Comparison of ENCODE assay signal across 23 mouse cellular contexts in the genomic region with DNA sequence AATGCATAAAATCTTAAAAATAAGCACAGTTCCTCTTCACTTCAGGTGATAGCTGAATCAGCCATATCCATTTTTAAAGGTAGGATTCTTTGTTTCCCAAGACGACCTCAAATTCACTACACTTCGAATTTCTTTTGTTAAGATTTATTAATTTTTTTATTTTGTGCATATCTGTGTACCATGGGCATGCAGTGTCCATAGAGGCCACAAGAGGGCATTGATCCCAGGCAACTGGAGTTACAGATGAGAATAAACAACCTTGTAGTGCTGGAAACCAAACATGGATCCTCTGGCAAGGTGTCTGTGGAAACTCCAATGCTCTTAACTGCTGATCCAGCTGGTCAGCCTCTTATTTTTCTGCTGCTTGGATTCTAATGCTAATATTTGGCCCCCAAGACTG. TPM values are rescaled to one million over a fixed set of nuclear protein-coding genes. Genes with fewer than 3 reads are reported as not detected.
DNase-seq lines count a peak whose midpoint lies in the region; ATAC-seq and TF ChIP-seq lines count a peak whose summit lies in the region.
"Had no signal": no experiment of that assay in that cellular context is flagged by ENCODE, and none has a peak within 500 bp of the region (broad histone marks: within the 10 kb centered on the region; RNA-seq: fewer than 3 reads in every experiment).

No protein-coding gene starts in this region.

- no peak for TF ChIP-seq POLR2A in ES-Bruce4 (IDR thresholded peaks at IDR 0.05; ENCODE audit: insufficient read depth, low read length)

- ATAC-seq in hindbrain, postnatal 0 days = no peak
- no peak for ATAC-seq in hindbrain, embryonic 14.5 days (ENCODE audit: low FRiP score)
- ATAC-seq in liver, embryonic 14.5 days (ENCODE audit: insufficient read depth) = no peak
- ATAC-seq in liver, embryonic 12.5 days = no peak

- H3K27me3 ChIP-seq in hindbrain, postnatal 0 days (ENCODE audit: insufficient read depth, low read length) = no peaks in the 10 kb centered on the region
- no peaks in the 10 kb centered on the region for H3K27me3 ChIP-seq in hindbrain, embryonic 14.5 days (ENCODE audit: control insufficient read depth, insufficient read depth, low read length)
- H3K27me3 ChIP-seq in liver, embryonic 14.5 days (ENCODE audit: control insufficient read depth, insufficient read depth, low read length) = no peaks in the 10 kb centered on the region
- no peaks in the 10 kb centered on the region for H3K27me3 ChIP-seq in liver, embryonic 12.5 days (replicated peaks)
- H3K27me3 ChIP-seq in ES-Bruce4 (ENCODE audit: control insufficient read depth, insufficient read depth, low read length, poor library complexity, severe bottlenecking) = no peaks in the 10 kb centered on the region
- H3K27me3 ChIP-seq: forebrain, embryonic 12.5 days; hindbrain, embryonic 15.5 days; liver, embryonic 15.5 days had no signal

- no peaks in the 10 kb centered on the region for H3K36me3 ChIP-seq in hindbrain, postnatal 0 days (ENCODE audit: insufficient read depth, low read length)
- no peaks in the 10 kb centered on the region for H3K36me3 ChIP-seq in hindbrain, embryonic 14.5 days (replicated peaks; ENCODE audit: control insufficient read depth, insufficient read depth)
- H3K36me3 ChIP-seq in liver, embryonic 14.5 days (replicated peaks; ENCODE audit: control insufficient read depth, insufficient read depth, low read depth) = no peaks in the 10 kb centered on the region
- H3K36me3 ChIP-seq in liver, embryonic 12.5 days = no peaks in the 10 kb centered on the region
- H3K36me3 ChIP-seq in ES-Bruce4 (ENCODE audit: control insufficient read depth, insufficient read depth, low read length, poor library complexity, severe bottlenecking) = no peaks in the 10 kb centered on the region
- H3K36me3 ChIP-seq: forebrain, embryonic 12.5 days; heart, embryonic 10.5 days; hindbrain, embryonic 15.5 days; liver, embryonic 15.5 days had no signal

- H3K27ac ChIP-seq in hindbrain, postnatal 0 days = no peak overlapping the region
- H3K27ac ChIP-seq in hindbrain, embryonic 14.5 days = no peak overlapping the region
- H3K27ac ChIP-seq in liver, embryonic 14.5 days = no peak overlapping the region
- no peak overlapping the region for H3K27ac ChIP-seq in liver, embryonic 12.5 days
- H3K27ac ChIP-seq in ES-Bruce4 (ENCODE audit: insufficient read depth, low read length) = no peak overlapping the region
- H3K27ac ChIP-seq: forebrain, embryonic 12.5 days; heart, embryonic 10.5 days; hindbrain, embryonic 15.5 days; liver, embryonic 15.5 days had no signal

- H3K9me3 ChIP-seq in hindbrain, postnatal 0 days (ENCODE audit: low read length) = no peaks in the 10 kb centered on the region
- no peaks in the 10 kb centered on the region for H3K9me3 ChIP-seq in hindbrain, embryonic 14.5 days (ENCODE audit: control insufficient read depth, low read length)
- H3K9me3 ChIP-seq in liver, embryonic 14.5 days (ENCODE audit: control insufficient read depth, low read length) = no peaks in the 10 kb centered on the region
- H3K9me3 ChIP-seq in liver, embryonic 12.5 days (replicated peaks) = no peaks in the 10 kb centered on the region
- H3K9me3 ChIP-seq in ES-Bruce4 (replicated peaks; ENCODE audit: control insufficient read depth, insufficient read depth, low read length, poor library complexity, severe bottlenecking) = no peaks in the 10 kb centered on the region
- H3K9me3 ChIP-seq: forebrain, embryonic 12.5 days; heart, embryonic 10.5 days; hindbrain, embryonic 15.5 days; liver, embryonic 15.5 days had no signal

- 60% methylated on average over 2 of the region's 2 CpGs for WGBS in hindbrain, postnatal 0 days
- WGBS in hindbrain, embryonic 14.5 days = 69% methylated on average over 2 of the region's 2 CpGs
- 30% methylated on average over 2 of the region's 2 CpGs for WGBS in liver, embryonic 14.5 days (ENCODE audit: insufficient replicate concordance)
- WGBS in liver, embryonic 12.5 days (ENCODE audit: insufficient replicate concordance) = 40% methylated on average over 2 of the region's 2 CpGs

- H3K4me3 ChIP-seq in hindbrain, postnatal 0 days (ENCODE audit: low read length) = no peak overlapping the region
- no peak overlapping the region for H3K4me3 ChIP-seq in hindbrain, embryonic 14.5 days (replicated peaks; ENCODE audit: low read length)
- no peak overlapping the region for H3K4me3 ChIP-seq in liver, embryonic 14.5 days (ENCODE audit: insufficient read depth in 1 of 2, low read depth in 2 of 2, low read length in 2 of 2)
- no peak overlapping the region for H3K4me3 ChIP-seq in liver, embryonic 12.5 days
- no peak overlapping the region for H3K4me3 ChIP-seq in ES-Bruce4 (ENCODE audit: low read depth, low read length)
- H3K4me3 ChIP-seq: forebrain, embryonic 12.5 days; heart, embryonic 10.5 days; hindbrain, embryonic 15.5 days; liver, embryonic 15.5 days had no signal

- H3K4me2 ChIP-seq in hindbrain, postnatal 0 days (ENCODE audit: low read depth, low read length) = no peak overlapping the region
- H3K4me2 ChIP-seq in hindbrain, embryonic 14.5 days (replicated peaks) = no peak overlapping the region
- no peak overlapping the region for H3K4me2 ChIP-seq in liver, embryonic 14.5 days (ENCODE audit: low read depth)
- H3K4me2 ChIP-seq in liver, embryonic 12.5 days = no peak overlapping the region
- H3K4me2 ChIP-seq: forebrain, embryonic 12.5 days; hindbrain, embryonic 15.5 days; liver, embryonic 15.5 days had no signal

- H3K4me1 ChIP-seq in hindbrain, postnatal 0 days (ENCODE audit: insufficient read depth, low read length) = no peaks in the 10 kb centered on the region
- no peaks in the 10 kb centered on the region for H3K4me1 ChIP-seq in hindbrain, embryonic 14.5 days (replicated peaks; ENCODE audit: control insufficient read depth, insufficient read depth, low read length)
- no peaks in the 10 kb centered on the region for H3K4me1 ChIP-seq in liver, embryonic 14.5 days (replicated peaks; ENCODE audit: control insufficient read depth in 2 of 2, insufficient read depth in 2 of 2, low read length in 1 of 2)
- no peaks in the 10 kb centered on the region for H3K4me1 ChIP-seq in liver, embryonic 12.5 days
- H3K4me1 ChIP-seq in ES-Bruce4 (ENCODE audit: control insufficient read depth, insufficient read depth, low read length) = no peaks in the 10 kb centered on the region
- H3K4me1 ChIP-seq: forebrain, embryonic 12.5 days; heart, embryonic 10.5 days; hindbrain, embryonic 15.5 days; liver, embryonic 15.5 days had no signal

- no peak for DNase-seq in hindbrain, postnatal 0 days (ENCODE audit: low spot score)
- no peak for DNase-seq in hindbrain, embryonic 14.5 days (ENCODE audit: low spot score)
- DNase-seq in liver, embryonic 14.5 days (ENCODE audit: low read depth in 3 of 3, low spot score in 3 of 3) = no peak
- peak; percentile 20 for DNase-seq in ZHBTc4 (ENCODE audit: low read depth, low spot score)
- DNase-seq in gastrocnemius, postnatal 4 days (ENCODE audit: low spot score in 2 of 2) = no peak
- DNase-seq in ovary, postnatal 14 days (ENCODE audit: low spot score) = no peak
- DNase-seq: cerebellum, adult 2 months; embryo, embryonic 11 days; heart, postnatal 14 days; retina, postnatal 1 day had no signal

- TF ChIP-seq CTCF in hindbrain, postnatal 0 days (IDR thresholded peaks at IDR 0.05; ENCODE audit: low read depth) = peak; percentile 32; the same call in 1 of the 2 replicates
- TF ChIP-seq CTCF in liver, embryonic 14.5 days (IDR thresholded peaks at IDR 0.05; ENCODE audit: low read depth) = 0 out of 2 replicates have a peak, but pooled peaks have one; percentile 5
- TF ChIP-seq CTCF in ES-Bruce4 (IDR thresholded peaks at IDR 0.05; ENCODE audit: low read depth, low read length) = peak; percentile 4

- TF ChIP-seq EP300 in liver, embryonic 14.5 days (IDR thresholded peaks at IDR 0.05; ENCODE audit: low read depth) = no peak
- no peak for TF ChIP-seq EP300 in ES-Bruce4 (IDR thresholded peaks at IDR 0.05; ENCODE audit: insufficient read depth, low read depth, low read length)

- no peak overlapping the region for H3K9ac ChIP-seq in hindbrain, postnatal 0 days (replicated peaks; ENCODE audit: low read length)
- no peak overlapping the region for H3K9ac ChIP-seq in hindbrain, embryonic 14.5 days
- H3K9ac ChIP-seq in liver, embryonic 14.5 days (replicated peaks) = no peak overlapping the region
- H3K9ac ChIP-seq in liver, embryonic 12.5 days = no peak overlapping the region
- no peak overlapping the region for H3K9ac ChIP-seq in ES-Bruce4 (ENCODE audit: low read depth, poor library complexity, severe bottlenecking)
- H3K9ac ChIP-seq: forebrain, embryonic 12.5 days; hindbrain, embryonic 15.5 days; liver, embryonic 15.5 days had no signal

RNA-seq across cellular contexts. Expression of gene Slco1a4, which starts 32.2 kb away (rescaled TPM):
- total RNA-seq in hindbrain, postnatal 0 days (2014; rRNA removed) = 5.3 and 5.4 TPM in 2 replicates
- polyA plus RNA-seq in hindbrain, postnatal 0 days (2015; fragmentation: Nextera tagmentation; extraction: Ambion mirVana) = 5.5 and 6.2 TPM in 2 replicates
- 4.8 and 7.1 TPM in 2 replicates for polyA plus RNA-seq in hindbrain, embryonic 14.5 days (2014; fragmentation: Nextera tagmentation; extraction: Ambion mirVana)
- not detected in 2 replicates for polyA plus RNA-seq in liver, embryonic 14.5 days (2012; rRNA removed)
- not detected in 2 replicates for polyA plus RNA-seq in liver, embryonic 14.5 days (2014; fragmentation: Nextera tagmentation; extraction: Ambion mirVana)
- not detected in 2 replicates for polyA plus RNA-seq in liver, embryonic 12.5 days (2016; fragmentation: Nextera tagmentation; extraction: Ambion mirVana)
- polyA plus RNA-seq in ES-Bruce4 (2011; ENCODE audit: insufficient read depth, insufficient read length, low read depth, missing spikeins) = not detected in 2 replicates
- under 1 TPM; 0.21 to 0.32 TPM for total RNA-seq in gastrocnemius, postnatal 4 days (2021)
- total RNA-seq: megakaryocyte, adult 5-6 weeks had no signal
- polyA plus RNA-seq: heart, embryonic 10.5 days; liver, embryonic 15.5 days; neural tube, embryonic 14.5 days; small intestine, adult 2 months; stomach, embryonic 14.5 days had no signal

RNA-seq across cellular contexts. Expression of gene Slco1a1, which starts 58.5 kb away (rescaled TPM):
- total RNA-seq in hindbrain, postnatal 0 days (2014; rRNA removed) = not detected in 2 replicates
- polyA plus RNA-seq in hindbrain, postnatal 0 days (2015; fragmentation: Nextera tagmentation; extraction: Ambion mirVana) = not detected in 2 replicates
- not detected in 2 replicates for polyA plus RNA-seq in hindbrain, embryonic 14.5 days (2014; fragmentation: Nextera tagmentation; extraction: Ambion mirVana)
- not detected in 2 replicates for polyA plus RNA-seq in liver, embryonic 14.5 days (2012; rRNA removed)
- not detected in 2 replicates for polyA plus RNA-seq in liver, embryonic 14.5 days (2014; fragmentation: Nextera tagmentation; extraction: Ambion mirVana)
- not detected in 2 replicates for polyA plus RNA-seq in liver, embryonic 12.5 days (2016; fragmentation: Nextera tagmentation; extraction: Ambion mirVana)
- not detected in 2 replicates for polyA plus RNA-seq in ES-Bruce4 (2011; ENCODE audit: insufficient read depth, insufficient read length, low read depth, missing spikeins)
- not detected for total RNA-seq in gastrocnemius, postnatal 4 days (2021)
- total RNA-seq: heart, postnatal 14 days; layer of hippocampus, postnatal 14 days; left cerebral cortex, postnatal 25 days; megakaryocyte, adult 5-6 weeks had no signal
- polyA plus RNA-seq: cerebellum, adult 2 months; forebrain, embryonic 12.5 days; heart, embryonic 10.5 days; hindbrain, embryonic 15.5 days; kidney, embryonic 14.5 days; neural tube, embryonic 14.5 days; small intestine, adult 2 months; stomach, embryonic 14.5 days had no signal
